Mouse (Mus musculus): ENCODE data around the gene Ttc23. TPM values are rescaled to one million over a fixed set of nuclear protein-coding genes. Genes with fewer than 3 reads are reported as not detected.

Ttc23 gene
- polyA plus RNA-seq, 1 experiment from 2014 or later: 8.9 TPM

DNA sequence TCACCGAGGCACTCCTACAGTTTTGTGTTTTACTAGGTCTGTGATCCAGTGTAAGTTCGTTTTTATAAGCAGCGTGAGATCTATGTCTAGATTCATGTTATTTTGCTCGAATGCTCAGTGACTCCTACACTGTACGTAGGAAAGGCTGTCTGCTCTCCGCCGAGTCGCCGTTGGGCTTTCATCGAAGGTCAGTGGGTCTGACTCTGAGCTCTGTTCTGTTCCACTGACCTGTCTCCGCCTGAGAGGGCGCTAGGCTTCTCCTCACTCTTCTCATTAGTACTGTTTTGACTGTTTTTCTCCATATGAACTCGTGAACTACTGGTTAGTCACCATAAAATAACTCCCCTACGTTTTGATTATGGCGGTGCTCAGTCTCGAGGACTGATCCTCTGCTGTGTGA lies 35.8 kb downstream of the Ttc23 start:
- no peak overlapping the region for H3K9ac ChIP-seq (replicated peaks)
- no peaks in the 10 kb centered on the region for H3K9me3 ChIP-seq
- H3K36me3 ChIP-seq: no peaks in the 10 kb centered on the region
- no peaks in the 10 kb centered on the region for H3K4me1 ChIP-seq
- H3K4me3 ChIP-seq: no peak overlapping the region
- H3K27me3 ChIP-seq: no peaks in the 10 kb centered on the region
- H3K27ac ChIP-seq (replicated peaks): no peak overlapping the region
- 89% methylated on average over 16 of the region's 16 CpGs for WGBS
- no peak for ATAC-seq (replicated peaks)
- H3K4me2 ChIP-seq (replicated peaks): no peak overlapping the region

- Histone ChIP-seq H3K9ac (replicated peaks) (no peak overlapping the region), H3K9me3 (no peaks in the 10 kb centered on the region), H3K4me2 (replicated peaks) (no peak overlapping the region), H3K4me1 (no peaks in the 10 kb centered on the region), H3K27ac (replicated peaks) (no peak overlapping the region), H3K4me3 (no peak overlapping the region), H3K27me3 (no peaks in the 10 kb centered on the region), H3K36me3 (no peaks in the 10 kb centered on the region)
- WGBS: 96% methylated on average over 3 of the region's 3 CpGs
- ATAC-seq (replicated peaks): no peak
Observed at GRCm38 (mm10) chr7:67686545-67686944, 39.3 kb downstream of the Ttc23 start.

DNA sequence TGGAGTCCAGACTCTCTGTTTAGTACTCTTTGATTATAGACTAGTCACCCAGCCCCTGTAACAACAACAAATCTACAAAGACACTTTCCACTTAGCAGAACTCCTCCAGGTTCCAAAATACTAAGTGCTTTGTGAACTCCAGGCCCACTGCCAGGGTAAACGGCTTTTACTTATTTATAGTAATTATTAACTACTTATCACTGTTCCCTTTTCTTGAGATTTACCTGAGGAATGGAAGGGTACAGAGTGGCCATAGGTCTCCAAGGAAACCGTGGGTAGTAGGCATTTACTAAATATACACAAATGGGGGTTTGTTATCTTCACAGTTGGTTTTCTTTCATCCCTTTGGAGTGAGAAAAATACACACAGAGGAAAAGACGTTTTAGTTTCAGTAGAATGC lies 41.1 kb downstream of the Ttc23 start:
- H3K36me3 ChIP-seq: no peaks in the 10 kb centered on the region
- H3K27ac ChIP-seq (replicated peaks): no peak overlapping the region
- H3K9me3 ChIP-seq: no peaks in the 10 kb centered on the region
- no peak for ATAC-seq (replicated peaks)
- H3K4me3 ChIP-seq: no peak overlapping the region
- H3K9ac ChIP-seq (replicated peaks): no peak overlapping the region
- H3K4me2 ChIP-seq (replicated peaks): no peak overlapping the region
- 22% methylated on average over 3 of the region's 3 CpGs for WGBS
- H3K27me3 ChIP-seq: no peaks in the 10 kb centered on the region
- no peaks in the 10 kb centered on the region for H3K4me1 ChIP-seq

- no peak for ATAC-seq (replicated peaks)
- Histone ChIP-seq H3K4me2 (replicated peaks) (no peak overlapping the region), H3K9ac (replicated peaks) (no peak overlapping the region), H3K27me3 (no peaks in the 10 kb centered on the region), H3K4me1 (no peaks in the 10 kb centered on the region), H3K4me3 (no peak overlapping the region), H3K9me3 (no peaks in the 10 kb centered on the region), H3K36me3 (no peaks in the 10 kb centered on the region), H3K27ac (replicated peaks) (no peak overlapping the region)
- 78% methylated on average over 7 of the region's 7 CpGs for WGBS
Observed at GRCm38 (mm10) chr7:67689793-67690192, 42.6 kb downstream of the Ttc23 start.

DNA sequence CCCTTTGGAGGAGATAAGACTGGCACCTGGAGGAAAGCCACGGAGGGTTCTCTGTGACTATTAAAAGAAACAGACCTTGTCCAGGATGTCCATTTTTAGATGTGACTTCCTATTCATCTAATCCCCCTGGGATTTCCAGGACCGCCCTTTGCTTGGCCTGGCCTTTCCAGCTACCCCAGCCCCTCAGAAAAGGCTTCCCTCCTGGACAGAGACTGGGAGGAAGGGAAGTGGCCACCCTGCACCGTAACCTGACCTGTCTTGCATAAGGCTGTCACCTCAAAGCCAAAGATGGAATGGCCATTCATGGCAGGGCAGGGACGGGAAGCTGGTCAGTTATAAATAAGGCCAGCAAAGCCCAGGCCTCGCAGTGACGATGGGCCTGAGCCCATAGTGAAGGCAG lies 43.8 kb downstream of the Ttc23 start:
- Histone ChIP-seq H3K9ac (replicated peaks) (no peak overlapping the region), H3K4me3 (no peak overlapping the region), H3K36me3 (no peaks in the 10 kb centered on the region), H3K27me3 (no peaks in the 10 kb centered on the region), H3K9me3 (no peaks in the 10 kb centered on the region), H3K27ac (replicated peaks) (no peak overlapping the region), H3K4me1 (no peaks in the 10 kb centered on the region), H3K4me2 (replicated peaks) (no peak overlapping the region)
- no peak for ATAC-seq (replicated peaks)
- 88% methylated on average over 6 of the region's 6 CpGs for WGBS

DNA sequence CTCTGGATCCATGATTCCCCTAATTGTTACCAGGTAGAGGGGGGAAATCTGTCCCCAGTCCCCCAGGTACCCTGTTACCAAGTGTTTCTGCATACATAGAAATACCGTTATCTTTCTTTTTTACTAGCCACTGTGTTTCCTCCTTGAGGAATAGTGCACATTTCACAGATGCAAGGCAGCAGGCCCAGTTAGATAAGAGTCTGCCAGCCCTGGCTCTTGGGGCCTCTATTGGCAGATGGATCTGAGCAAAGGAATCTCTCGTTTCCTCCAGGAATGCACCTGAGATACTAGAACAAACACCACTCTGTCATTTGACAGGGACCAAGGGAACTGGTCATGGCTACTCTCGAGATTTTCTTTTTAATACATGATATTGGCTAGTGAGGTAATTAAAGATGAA lies 44.9 kb downstream of the Ttc23 start:
- Histone ChIP-seq H3K27me3 (no peaks in the 10 kb centered on the region), H3K4me1 (no peaks in the 10 kb centered on the region), H3K9ac (replicated peaks) (no peak overlapping the region), H3K4me2 (replicated peaks) (no peak overlapping the region), H3K36me3 (no peaks in the 10 kb centered on the region), H3K4me3 (no peak overlapping the region), H3K27ac (replicated peaks) (no peak overlapping the region), H3K9me3 (no peaks in the 10 kb centered on the region)
- WGBS: 80% methylated on average over 3 of the region's 3 CpGs
- no peak for ATAC-seq (replicated peaks)

- no peak for ATAC-seq (replicated peaks)
- WGBS: 91% methylated on average over 23 of the region's 23 CpGs
- Histone ChIP-seq H3K4me1 (no peaks in the 10 kb centered on the region), H3K9me3 (no peaks in the 10 kb centered on the region), H3K4me3 (no peak overlapping the region), H3K27ac (replicated peaks) (no peak overlapping the region), H3K4me2 (replicated peaks) (no peak overlapping the region), H3K9ac (replicated peaks) (no peak overlapping the region), H3K36me3 (no peaks in the 10 kb centered on the region), H3K27me3 (no peaks in the 10 kb centered on the region)
Observed at GRCm38 (mm10) chr7:67692791-67693538, 45.8 kb downstream of the Ttc23 start.

DNA sequence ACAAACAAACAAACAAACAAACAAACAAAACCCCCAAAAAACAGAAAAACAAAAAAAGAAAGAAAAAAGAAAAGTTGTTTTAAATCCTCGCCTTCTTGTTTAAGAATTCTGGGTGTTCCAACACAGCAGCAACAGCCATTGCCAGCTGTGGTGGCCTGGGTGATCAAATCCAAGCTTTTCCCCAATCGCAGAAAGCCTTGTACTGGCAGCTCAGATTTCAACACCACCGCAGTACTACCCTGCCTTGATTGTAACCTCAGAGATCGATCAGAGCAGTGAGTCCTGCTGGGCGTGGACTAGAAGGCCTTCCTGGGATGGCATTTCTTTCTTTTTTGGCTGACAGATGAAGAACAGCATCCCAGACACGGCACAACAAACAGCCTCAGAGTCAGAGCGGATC lies 48.7 kb downstream of the Ttc23 start:
- no peak overlapping the region for H3K4me3 ChIP-seq
- no peak for ATAC-seq (replicated peaks)
- H3K4me1 ChIP-seq: no peaks in the 10 kb centered on the region
- no peak overlapping the region for H3K9ac ChIP-seq (replicated peaks)
- no peak overlapping the region for H3K4me2 ChIP-seq (replicated peaks)
- no peak overlapping the region for H3K27ac ChIP-seq (replicated peaks)
- no peaks in the 10 kb centered on the region for H3K36me3 ChIP-seq
- no peaks in the 10 kb centered on the region for H3K27me3 ChIP-seq
- H3K9me3 ChIP-seq: no peaks in the 10 kb centered on the region
- 94% methylated on average over 7 of the region's 7 CpGs for WGBS

DNA sequence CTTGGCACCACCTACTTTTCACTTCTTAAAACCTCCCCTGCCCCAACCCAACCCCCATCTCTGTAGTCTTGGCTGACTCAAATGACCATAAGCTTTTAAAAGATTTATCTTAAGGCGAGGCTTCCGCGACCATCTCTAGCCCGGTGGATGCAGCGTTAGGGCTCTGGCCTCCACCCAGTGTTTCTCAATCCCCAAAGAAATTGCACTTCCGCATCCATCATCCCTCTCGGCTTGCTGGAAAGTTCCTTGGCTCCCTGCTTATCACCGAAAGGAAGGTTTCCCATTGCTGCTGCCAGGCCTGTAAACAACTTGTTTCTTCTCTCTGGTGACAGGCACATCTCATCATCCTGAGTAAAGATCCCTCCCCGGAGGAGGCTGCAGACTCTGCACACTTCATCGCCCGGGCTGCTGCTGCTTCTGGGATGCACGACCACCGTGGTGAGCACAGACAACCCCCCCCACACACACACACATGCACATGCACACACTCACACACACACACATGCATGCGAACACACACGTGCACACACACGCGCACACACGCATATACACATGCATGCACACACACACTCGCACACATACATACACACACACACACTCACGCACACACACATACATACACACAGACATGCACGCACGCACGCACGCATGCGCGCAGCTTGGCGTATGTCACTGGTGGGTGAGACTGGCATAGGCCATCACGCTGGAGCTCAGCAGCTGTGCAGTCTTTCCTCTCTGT lies 50.9 kb downstream of the Ttc23 start:
- no peak overlapping the region for H3K27ac ChIP-seq (replicated peaks)
- H3K27me3 ChIP-seq: no peaks in the 10 kb centered on the region
- H3K36me3 ChIP-seq: no peaks in the 10 kb centered on the region
- no peak for ATAC-seq (replicated peaks)
- H3K4me1 ChIP-seq: no peaks in the 10 kb centered on the region
- no peak overlapping the region for H3K9ac ChIP-seq (replicated peaks)
- H3K9me3 ChIP-seq: no peaks in the 10 kb centered on the region
- H3K4me3 ChIP-seq: no peak overlapping the region
- H3K4me2 ChIP-seq (replicated peaks): no peak overlapping the region
- 92% methylated on average over 28 of the region's 28 CpGs for WGBS

GRCm38 (mm10) chr7:67699301-67699700 lies 52.1 kb downstream of the Ttc23 start:
- H3K4me3 ChIP-seq: no peak overlapping the region
- 94% methylated on average over 4 of the region's 4 CpGs for WGBS
- H3K27ac ChIP-seq (replicated peaks): no peak overlapping the region
- H3K27me3 ChIP-seq: no peaks in the 10 kb centered on the region
- no peaks in the 10 kb centered on the region for H3K4me1 ChIP-seq
- no peak overlapping the region for H3K4me2 ChIP-seq (replicated peaks)
- no peaks in the 10 kb centered on the region for H3K9me3 ChIP-seq
- no peak overlapping the region for H3K9ac ChIP-seq (replicated peaks)
- H3K36me3 ChIP-seq: no peaks in the 10 kb centered on the region
- no peak for ATAC-seq (replicated peaks)

DNA sequence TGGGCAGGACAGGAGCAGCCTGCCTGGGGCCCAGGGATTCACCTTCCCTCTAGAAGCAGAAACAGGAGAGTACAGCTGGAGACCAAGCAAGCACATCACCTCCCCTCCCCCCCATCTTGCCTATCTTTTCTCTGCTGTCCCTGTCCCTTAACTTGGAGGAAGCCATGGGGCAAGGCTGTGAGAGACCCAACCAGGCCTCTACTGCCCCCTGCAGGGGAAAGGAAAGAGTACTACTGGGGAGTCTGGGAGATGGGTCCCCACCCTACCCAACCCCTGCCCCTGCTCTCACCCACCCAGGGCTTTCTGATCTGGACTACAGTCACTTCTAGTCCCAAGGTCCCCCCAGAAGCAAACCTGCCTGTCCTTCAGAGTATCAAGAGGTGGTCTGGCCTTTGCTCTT lies 53.6 kb downstream of the Ttc23 start:
- ATAC-seq (replicated peaks): peak; percentile 43; the same call in 1 of the 2 replicates
- Histone ChIP-seq H3K9ac (replicated peaks) (no peak overlapping the region), H3K27me3 (no peaks in the 10 kb centered on the region), H3K9me3 (no peaks in the 10 kb centered on the region), H3K4me1 (no peaks in the 10 kb centered on the region), H3K27ac (replicated peaks) (no peak overlapping the region), H3K4me3 (no peak overlapping the region), H3K36me3 (no peaks in the 10 kb centered on the region), H3K4me2 (replicated peaks) (no peak overlapping the region)

GRCm38 (mm10) chr7:67701252-67701914 lies 54.2 kb downstream of the Ttc23 start:
- 68% methylated on average over 17 of the region's 17 CpGs for WGBS
- H3K9ac ChIP-seq (replicated peaks): no peak overlapping the region
- no peaks in the 10 kb centered on the region for H3K27me3 ChIP-seq
- no peak overlapping the region for H3K4me2 ChIP-seq (replicated peaks)
- H3K4me1 ChIP-seq: no peaks in the 10 kb centered on the region
- H3K36me3 ChIP-seq: no peaks in the 10 kb centered on the region
- no peak for ATAC-seq (replicated peaks)
- no peak overlapping the region for H3K4me3 ChIP-seq
- no peaks in the 10 kb centered on the region for H3K9me3 ChIP-seq
- no peak overlapping the region for H3K27ac ChIP-seq (replicated peaks)

Data from forebrain, embryonic 15.5 days (tissue).